Mouse (Mus musculus) C2C12 (cell line): ENCODE data around the gene Npy4r.

ENCODE experiments used
- CEBPB ChIP-seq: IDR thresholded peaks from one replicate; pipeline ENCODE4 v1.6.1; 2011; ENCODE audit warnings: low read depth, mild to moderate bottlenecking, control low read depth, moderate library complexity
- CTCF ChIP-seq: IDR thresholded peaks from one replicate; pipeline ENCODE4 v1.5.1; 2011; ENCODE audit not compliant: control insufficient read depth, insufficient read depth, insufficient read length
- MAX ChIP-seq: IDR thresholded peaks from one replicate; pipeline ENCODE4 v1.6.1; 2011; ENCODE audit warnings: mild to moderate bottlenecking, control low read depth
- MYOD1 ChIP-seq: IDR thresholded peaks from one replicate; pipeline ENCODE4 v1.6.1; 2011; ENCODE audit warnings: low read depth; ENCODE audit not compliant: control insufficient read depth, insufficient read length
- MYOG ChIP-seq: IDR thresholded peaks from one replicate; pipeline ENCODE4 v1.6.1; 2011; ENCODE audit not compliant: control insufficient read depth, insufficient read length; ENCODE audit errors: extremely low read depth
- USF1 ChIP-seq: IDR thresholded peaks from one replicate; pipeline ENCODE4 v1.6.1; 2011; ENCODE audit warnings: low read depth, mild to moderate bottlenecking, control low read depth, moderate library complexity

GRCm38 (mm10) chr14:34103855-34104254, 48.4 kb downstream of the Npy4r start:
- TF ChIP-seq CTCF = no peak
- no peak for TF ChIP-seq USF1
- TF ChIP-seq MAX = no peak
- no peak for TF ChIP-seq MYOG
- TF ChIP-seq MYOD1 = no peak
- no peak for TF ChIP-seq CEBPB
